Mouse (Mus musculus) heart, adult 18-20 months (tissue): ENCODE data around the gene Large1. TPM values are rescaled to one million over a fixed set of nuclear protein-coding genes. Genes with fewer than 3 reads are reported as not detected.
"Not testable (repeated sequence)": the region's sequence is repeated elsewhere in the genome, so short reads cannot be mapped to it uniquely, and the experiment has no call there.

ENCODE experiments used
- DNase-seq, 2 experiments: peaks; one replicate each; pipeline ENCODE4 v3.0.0; 2021 to 2022; ENCODE audit warnings: mixed read lengths in 1 of 2
- total RNA-seq, 2 experiments: library from RNA; stranded (reverse); gene quantifications; 2 replicates each; pipeline ENCODE4 v1.2.3; 2021

Large1 gene
- total RNA-seq, 2 experiments from 2014 or later: 40.0 to 41.8 TPM

DNA sequence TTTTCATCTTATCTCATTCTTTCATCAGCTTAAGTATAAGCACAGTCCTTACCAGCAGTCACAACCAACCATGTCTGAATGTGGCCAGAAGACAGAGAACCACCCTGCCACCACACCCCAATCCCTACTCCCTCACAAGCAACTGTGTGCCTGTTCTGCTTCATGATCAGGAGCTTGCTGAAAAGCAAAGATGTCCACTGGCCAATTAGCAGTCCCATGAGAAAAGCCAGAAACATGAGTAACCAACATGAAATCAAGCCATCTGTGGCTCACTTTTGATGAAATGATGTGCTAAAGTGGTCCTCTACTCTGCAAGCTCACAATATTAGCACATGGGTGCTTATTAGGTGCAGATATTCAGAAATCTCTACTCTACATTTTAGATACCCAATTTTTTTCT is 57.8 kb downstream of the Large1 start:
- DNase-seq: no peak

DNA sequence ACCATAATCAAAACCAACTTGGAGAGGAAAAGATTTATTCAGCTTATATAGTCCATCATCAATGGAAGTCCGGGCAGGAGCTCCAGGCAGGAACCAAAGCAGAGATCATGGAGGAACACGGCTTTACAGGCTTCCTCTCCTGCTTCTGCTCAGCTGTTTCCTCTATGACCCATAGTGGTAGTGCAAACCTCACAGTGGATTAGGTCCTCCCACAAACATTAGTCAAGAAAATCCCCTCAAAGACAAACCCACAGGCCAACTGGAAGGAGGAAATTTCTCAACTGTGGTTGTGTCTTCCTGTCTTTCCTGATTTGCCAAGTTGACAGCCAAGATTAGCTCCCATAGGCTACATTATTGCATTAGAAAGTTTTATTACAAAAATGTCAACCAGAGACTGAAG is 59.7 kb downstream of the Large1 start:
- no peak for DNase-seq

GRCm38 (mm10) chr8:73291630-73292029 is 61.7 kb downstream of the Large1 start:
- DNase-seq: no peak

GRCm38 (mm10) chr8:73290636-73291035 is 62.7 kb downstream of the Large1 start:
- peak in 1 of 2 experiments; percentile 27 for DNase-seq

GRCm38 (mm10) chr8:73289831-73290230 is 63.5 kb downstream of the Large1 start:
- no peak for DNase-seq

DNA sequence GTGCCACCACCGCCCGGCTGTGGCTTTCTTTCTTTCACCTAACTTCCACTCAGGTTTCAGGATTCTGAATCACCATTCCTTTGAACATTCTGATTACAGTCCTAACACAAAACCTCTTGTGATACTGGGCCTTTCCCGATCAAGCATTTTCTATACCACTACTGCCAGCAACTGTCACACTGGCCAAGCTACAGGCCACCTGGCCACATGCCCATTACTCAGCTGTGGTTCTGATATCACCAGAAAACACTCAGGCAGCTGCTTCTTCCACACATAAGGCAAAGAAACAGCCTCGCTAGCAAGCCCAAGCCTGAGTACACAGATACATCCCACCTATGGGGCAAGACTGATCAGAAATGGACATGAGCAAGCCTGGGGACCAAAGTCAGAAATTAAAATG is 71.3 kb downstream of the Large1 start:
- peak; percentile 59 to 60 for DNase-seq

DNA sequence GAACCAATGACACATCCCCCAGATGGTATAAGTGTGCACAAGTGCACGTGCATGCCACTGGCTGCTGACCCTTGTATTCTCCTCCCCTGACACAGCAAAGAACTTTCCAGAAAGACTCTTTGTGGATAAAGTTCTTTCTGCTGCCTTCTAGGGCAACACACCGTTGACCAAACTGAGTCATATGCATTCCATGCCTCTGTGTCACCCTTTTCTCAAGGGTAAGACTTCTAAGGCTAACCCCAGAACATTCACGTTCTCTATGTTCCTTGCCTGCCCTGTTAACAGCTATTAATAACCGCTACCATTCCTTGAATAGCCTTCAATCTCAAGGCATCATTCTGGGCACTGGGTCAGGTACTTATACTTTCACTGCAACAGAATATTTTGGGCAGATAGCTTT is 77.3 kb downstream of the Large1 start:
- DNase-seq: peak in 1 of 2 experiments; percentile 9

DNA sequence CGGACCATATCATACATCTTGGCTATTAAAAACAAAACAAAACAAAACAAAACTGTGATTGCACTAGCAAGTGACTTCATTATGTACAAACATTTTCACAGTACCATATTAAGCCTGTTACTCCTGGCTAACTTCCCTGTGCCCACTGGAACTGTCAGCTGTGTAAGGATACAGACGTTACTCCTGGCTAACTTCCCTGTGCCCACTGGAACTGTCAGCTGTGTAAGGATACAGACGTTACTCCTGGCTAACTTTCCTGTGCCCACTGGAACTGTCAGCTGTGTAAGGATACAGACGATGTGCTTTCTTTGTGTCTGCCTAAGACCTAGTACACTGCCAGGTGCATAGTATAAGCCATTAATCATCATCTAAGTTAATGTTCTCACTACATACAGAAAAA is 77.9 kb downstream of the Large1 start:
- DNase-seq: not testable (repeated sequence)

DNA sequence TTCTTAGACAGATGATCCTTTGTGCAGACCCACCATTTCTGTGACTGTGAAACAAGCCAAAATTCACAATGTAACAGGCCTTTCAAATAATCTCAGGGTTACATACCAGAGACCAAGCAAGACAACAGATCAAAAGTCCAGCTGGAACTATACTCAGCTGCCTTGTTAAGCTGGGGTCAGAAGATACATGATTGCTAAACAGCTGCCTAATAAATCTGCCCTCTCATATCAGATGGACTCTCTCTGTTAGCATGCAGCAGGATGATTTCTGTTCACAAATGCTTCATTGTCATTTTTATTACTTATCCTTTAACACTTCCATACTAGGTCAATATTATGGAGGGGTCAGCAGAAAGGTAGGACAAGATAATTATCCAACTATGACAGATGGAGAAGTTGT is 80.2 kb downstream of the Large1 start:
- DNase-seq: no peak

GRCm38 (mm10) chr8:73270991-73271390 is 82.3 kb downstream of the Large1 start:
- no peak for DNase-seq

GRCm38 (mm10) chr8:73257981-73258380 is 95.4 kb downstream of the Large1 start:
- DNase-seq: peak in 1 of 2 experiments; percentile 25

DNA sequence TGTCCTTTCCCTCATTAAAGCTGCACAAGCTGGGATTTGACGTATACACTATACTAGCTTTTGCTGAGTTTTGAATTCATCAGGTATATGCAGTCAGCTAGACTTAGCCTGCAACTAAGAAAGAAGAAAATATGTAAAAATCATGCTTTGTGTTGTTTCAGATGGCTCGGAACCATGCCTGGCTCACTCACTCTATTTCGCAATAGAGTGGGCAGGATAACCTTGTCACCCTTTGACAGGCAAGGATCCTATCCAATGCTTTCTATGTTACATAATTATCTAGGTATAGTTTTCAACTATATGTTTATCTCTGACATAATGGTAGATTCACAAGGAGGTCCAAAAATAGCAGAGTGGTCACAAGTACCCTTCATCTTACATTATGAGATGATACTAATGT is 109.2 kb downstream of the Large1 start:
- DNase-seq: no peak

DNA sequence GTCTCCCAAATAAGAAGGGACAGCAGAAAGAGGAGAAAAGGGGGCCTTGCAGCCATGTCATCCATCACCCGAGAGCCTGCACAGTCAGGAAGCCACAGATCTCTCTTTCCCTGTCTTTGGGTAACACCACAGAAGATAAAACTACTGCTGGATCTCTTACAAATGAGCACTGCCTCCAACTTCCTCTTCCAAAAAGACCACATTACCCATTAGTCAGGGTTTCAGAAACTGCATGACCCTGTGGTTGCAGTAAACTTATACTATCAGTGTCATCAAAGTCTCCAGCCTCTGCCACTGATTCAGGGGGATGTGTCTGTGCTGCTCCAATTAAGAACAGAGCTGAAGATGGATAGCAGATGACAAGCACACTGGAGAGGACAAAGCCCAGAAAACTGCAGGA is 111.3 kb downstream of the Large1 start:
- DNase-seq: no peak

- no peak for DNase-seq
These were observed 119.1 kb downstream of the Large1 start for GRCm38 (mm10) chr8:73234209-73234608.

DNA sequence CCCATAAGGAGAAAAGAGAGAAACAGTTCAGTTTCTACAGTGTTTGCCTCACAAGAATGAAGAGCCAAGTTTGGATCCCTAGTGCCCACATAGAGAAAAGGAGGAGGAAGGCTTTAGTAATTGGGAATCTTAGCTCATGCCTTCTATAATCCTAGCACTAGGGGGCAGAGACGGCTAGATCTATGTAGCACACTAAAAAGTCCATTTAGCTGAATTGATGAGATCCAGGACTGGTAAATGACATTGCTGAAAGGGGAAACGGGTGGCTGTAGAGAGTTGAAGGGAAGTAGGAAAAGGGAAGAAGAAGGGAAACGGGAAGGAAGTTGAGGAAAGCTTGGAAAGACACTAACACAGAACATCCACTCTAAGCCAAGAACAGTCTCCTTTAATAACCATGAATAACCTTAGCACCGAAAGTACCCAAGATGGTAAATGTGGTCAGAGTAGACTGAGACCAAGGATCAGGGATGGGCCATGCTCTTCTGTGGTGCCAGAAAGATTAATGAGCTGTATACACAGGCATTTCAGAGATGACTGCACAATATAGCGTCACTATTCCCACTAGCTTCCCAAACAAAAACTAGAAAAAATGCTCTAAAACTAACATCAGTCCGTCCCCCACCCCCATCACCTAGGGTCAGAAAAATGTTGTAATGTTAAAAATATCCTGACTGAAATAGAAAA is 119.8 kb downstream of the Large1 start:
- DNase-seq: peak; percentile 56 to 71

DNA sequence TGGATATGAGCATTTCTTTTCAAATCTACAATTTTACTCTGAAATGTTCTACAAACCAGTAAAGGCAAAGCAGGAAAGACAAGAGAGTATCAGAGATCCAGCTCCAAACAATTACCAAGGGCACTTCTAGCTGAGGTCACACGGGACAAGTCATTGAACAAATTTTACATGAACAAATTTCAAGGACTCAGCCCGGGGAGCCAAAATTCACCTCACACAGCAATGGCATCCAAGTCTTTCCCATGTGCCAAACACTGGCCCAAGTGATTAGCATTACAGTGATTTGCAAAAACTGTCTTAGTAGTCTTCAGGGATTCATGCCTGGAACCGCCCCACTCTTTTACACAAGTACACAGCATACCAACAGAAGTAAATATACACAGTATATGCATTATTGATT is 126.5 kb downstream of the Large1 start:
- DNase-seq: peak; percentile 27 to 38

GRCm38 (mm10) chr8:73225654-73226053 is 127.7 kb downstream of the Large1 start:
- DNase-seq: peak; percentile 33

DNA sequence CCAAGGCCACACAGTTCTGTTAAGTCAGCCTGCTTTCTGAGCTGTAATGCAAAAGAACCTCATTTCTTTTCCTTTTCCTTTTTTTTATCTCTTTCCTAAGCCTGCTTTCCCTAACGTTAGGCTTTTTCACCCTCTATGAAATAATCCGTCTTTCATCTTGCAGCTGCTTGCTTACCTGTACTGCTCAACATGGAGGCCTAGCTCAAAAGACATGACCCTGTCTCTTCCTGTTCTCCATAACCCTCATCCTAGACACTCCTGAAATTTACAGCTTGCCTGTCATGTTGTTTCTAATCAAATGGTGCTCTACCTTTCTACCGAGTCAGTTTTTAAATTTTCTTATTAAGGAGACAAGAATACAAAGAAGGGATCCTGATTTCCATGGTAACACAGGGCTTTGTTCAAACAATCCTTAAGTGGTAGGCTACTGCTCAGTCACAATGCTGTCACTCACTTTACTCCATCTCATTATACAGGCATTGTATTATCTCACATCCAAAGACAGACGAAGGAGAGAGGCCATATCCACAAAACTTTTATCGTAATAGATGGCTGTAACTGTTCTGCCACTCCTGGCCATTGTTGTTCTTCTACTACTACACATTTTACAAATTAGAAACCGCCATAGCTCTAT is 134.0 kb downstream of the Large1 start:
- no peak for DNase-seq

- peak; percentile 8 to 25 for DNase-seq
These were observed 146.5 kb downstream of the Large1 start for GRCm38 (mm10) chr8:73206831-73207230.

- no peak for DNase-seq
These were observed 151.5 kb downstream of the Large1 start for GRCm38 (mm10) chr8:73201854-73202253.

DNA sequence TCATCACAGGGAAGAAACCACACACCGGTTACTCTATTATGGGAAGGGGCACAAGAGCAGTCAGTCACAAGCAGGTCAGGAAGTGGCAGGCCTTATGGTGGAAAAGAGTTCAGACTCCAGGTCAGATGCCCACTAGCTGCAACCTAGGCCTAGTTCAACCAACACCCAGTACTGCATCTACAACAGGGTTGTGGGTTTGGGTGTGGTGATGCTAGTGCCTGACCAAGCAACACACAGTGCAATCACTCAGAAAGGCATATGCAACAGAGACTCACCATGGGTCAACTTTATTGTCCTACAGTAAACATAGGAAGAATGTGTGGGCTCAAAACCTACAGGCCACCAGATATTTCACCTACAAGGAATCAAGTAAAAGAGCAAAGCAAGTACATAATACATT is 155.6 kb downstream of the Large1 start:
- DNase-seq: no peak

DNA sequence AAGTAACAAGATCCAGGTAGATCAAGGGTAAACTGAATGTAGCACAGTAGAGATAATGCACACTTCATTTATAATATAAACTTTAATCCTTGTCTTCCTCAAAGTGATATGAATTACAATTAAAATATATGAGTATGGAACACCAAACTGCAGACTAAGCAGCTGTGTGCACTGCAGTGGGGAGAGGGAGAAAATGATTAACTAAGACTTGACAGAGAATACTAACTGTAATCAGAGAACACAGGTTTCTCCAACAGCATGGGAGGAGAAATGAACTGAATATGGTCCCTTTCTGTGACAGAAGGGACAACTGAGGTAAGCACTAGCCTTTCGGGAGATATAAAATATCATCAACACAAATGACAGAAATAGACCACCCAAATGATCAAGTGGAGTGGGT is 164.7 kb downstream of the Large1 start:
- no peak for DNase-seq

DNA sequence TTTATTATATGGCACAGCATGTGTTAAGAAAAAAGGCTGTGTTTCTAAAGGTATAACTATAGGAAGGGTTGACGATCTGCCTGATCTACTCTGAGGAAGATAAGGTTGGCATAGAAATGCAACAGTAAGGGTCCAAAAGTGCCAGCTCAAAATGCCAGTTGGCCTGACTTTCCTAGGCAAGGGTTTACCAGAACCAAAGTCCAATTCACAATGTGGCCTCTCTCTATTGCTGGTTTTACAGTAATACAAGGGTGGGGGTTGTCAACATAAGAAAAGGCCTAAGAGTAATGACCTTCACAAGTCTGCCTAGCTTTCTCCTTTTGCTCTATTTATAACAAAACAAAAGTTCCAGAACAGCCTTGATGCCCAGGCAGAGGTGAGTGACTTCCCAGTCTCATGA is 166.0 kb downstream of the Large1 start:
- DNase-seq: no peak

- DNase-seq: peak in 1 of 2 experiments; percentile 5
These were observed 174.9 kb downstream of the Large1 start for GRCm38 (mm10) chr8:73178434-73178833.
